Mouse (Mus musculus): Measurements from ENCODE around the gene Wnk2.

GRCm38 (mm10) chr13:49158040-49158713 is 10.4 kb upstream of the Wnk2 start:
- TF ChIP-seq TAL1 (IDR thresholded peaks at IDR 0.05; ENCODE audit: low read length): no peak
- TF ChIP-seq GATA1 (IDR thresholded peaks at IDR 0.05; ENCODE audit: low read length): no peak
